Mouse (Mus musculus) midbrain, postnatal 0 days (tissue): ENCODE results near the gene Wnk2. TPM values are rescaled to one million over a fixed set of nuclear protein-coding genes. Genes with fewer than 3 reads are reported as not detected.

Experiments
- ATAC-seq: fragments of 200-750 bp; cut with Nextera tagmentation; 2 replicates; pipeline ENCODE4 v1.8.0; 2017; ENCODE audit warnings: moderate number of reproducible peaks, mild to moderate bottlenecking, moderate TSS enrichment, moderate library complexity; ENCODE audit not compliant: low FRiP score
- DNase-seq: peaks from one replicate; pipeline ENCODE4 v3.0.0-alpha.2; 2015; ENCODE audit warnings: low spot score
- H3K27ac ChIP-seq: fragments of 300-500 bp; sonication (generic); 2 replicates; pipeline ENCODE4 v1.5.1; 2014; ENCODE audit warnings: low read depth, mild to moderate bottlenecking, low read length, mixed read lengths
- H3K27me3 ChIP-seq: fragments of 300-500 bp; sonication (generic); 2 replicates; pipeline ENCODE4 v1.6.1; 2014; ENCODE audit warnings: low read length, control low read depth, mixed read lengths; ENCODE audit not compliant: insufficient read depth
- H3K36me3 ChIP-seq: fragments of 300-500 bp; sonication (generic); 2 replicates; pipeline ENCODE4 v1.6.1; 2014; ENCODE audit warnings: low read length, control low read depth, mixed read lengths; ENCODE audit not compliant: insufficient read depth
- H3K4me1 ChIP-seq: fragments of 300-500 bp; sonication (generic); 2 replicates; pipeline ENCODE4 v1.6.1; 2014; ENCODE audit warnings: mild to moderate bottlenecking, control low read depth, antibody characterized with exemption, low read length, mixed read lengths; ENCODE audit not compliant: insufficient read depth
- H3K4me2 ChIP-seq: fragments of 300-500 bp; sonication (generic); 2 replicates; pipeline ENCODE4 v1.6.1; 2014; ENCODE audit warnings: low read depth, mild to moderate bottlenecking, low read length, mixed read lengths; ENCODE audit not compliant: poor library complexity, severe bottlenecking
- H3K4me3 ChIP-seq: fragments of 300-500 bp; sonication (generic); 2 replicates; pipeline ENCODE4 v1.5.1; 2014; ENCODE audit warnings: low read depth, mild to moderate bottlenecking, low read length, moderate library complexity
- H3K9ac ChIP-seq: fragments of 300-500 bp; sonication (generic); replicated peaks from 2 replicates; pipeline ENCODE4 v1.6.1; 2014; ENCODE audit warnings: mild to moderate bottlenecking, low read length, moderate library complexity, mixed read lengths; ENCODE audit not compliant: poor library complexity, severe bottlenecking
- H3K9me3 ChIP-seq: fragments of 300-500 bp; sonication (generic); 2 replicates; pipeline ENCODE4 v1.6.1; 2016; ENCODE audit warnings: low read length, control low read depth
- CTCF ChIP-seq: IDR thresholded peaks from 2 replicates; pipeline ENCODE4 v1.5.1; 2016; ENCODE audit warnings: antibody characterized with exemption, mild to moderate bottlenecking
- WGBS: fragments of 180-500 bp; shearing (Covaris S2); extraction: QIAGEN DNeasy Blood & Tissue Kit; methylation state at CpG from one replicate; pipeline ENCODE4 v1.1.7; 2014; 5-methylcytosine and 5-hydroxymethylcytosine counted together
- polyA plus RNA-seq: library from polyadenylated mRNA; unstranded; fragments of >200 nt; fragmentation: Nextera tagmentation; extraction: Ambion mirVana; gene quantifications from 2 replicates; pipeline ENCODE4 v1.2.1, GENCODE M21; 2015
- total RNA-seq: library from RNA; depleted of rRNA; stranded (reverse); fragments of >200 nt; gene quantifications from 2 replicates; pipeline ENCODE4 v1.2.3, GENCODE M21; 2014

Wnk2 gene
- total and polyA plus RNA-seq, 2 experiments from 2014 or later = 17.7 to 62.9 TPM

DNA sequence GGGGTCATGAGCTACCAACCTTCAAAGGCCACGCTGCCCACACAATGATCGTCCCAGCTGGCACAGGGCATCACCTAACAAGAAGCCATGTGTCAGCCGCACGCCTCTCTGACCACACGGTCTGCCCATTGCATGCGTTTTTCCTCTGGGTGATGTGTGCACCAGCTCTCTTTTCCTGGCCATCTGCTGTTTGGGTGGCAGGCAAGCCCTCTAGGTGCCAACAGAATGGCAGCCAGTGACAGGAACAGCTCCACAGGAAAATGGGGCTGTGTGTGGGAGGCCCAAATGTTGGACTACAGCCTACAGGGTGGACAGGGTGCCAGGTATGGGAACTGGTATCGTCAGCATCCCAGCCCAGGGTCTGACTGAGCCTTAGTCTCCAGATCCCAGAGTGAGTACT, 24.5 kb upstream of the Wnk2 start:
- peak; percentile 59 for DNase-seq
- 84% methylated on average over 7 of the region's 7 CpGs for WGBS
- Histone ChIP-seq H3K27ac (no peak overlapping the region), H3K4me2 (no peak overlapping the region), H3K9ac (no peak overlapping the region), H3K9me3 (no peaks in the 10 kb centered on the region), H3K27me3 (no peaks in the 10 kb centered on the region), H3K36me3 (no peaks in the 10 kb centered on the region), H3K4me3 (no peak overlapping the region), H3K4me1 (no peaks in the 10 kb centered on the region)
- ATAC-seq = peak; percentile 28; the same call in 1 of the 2 replicates
- no peak for TF ChIP-seq CTCF

DNA sequence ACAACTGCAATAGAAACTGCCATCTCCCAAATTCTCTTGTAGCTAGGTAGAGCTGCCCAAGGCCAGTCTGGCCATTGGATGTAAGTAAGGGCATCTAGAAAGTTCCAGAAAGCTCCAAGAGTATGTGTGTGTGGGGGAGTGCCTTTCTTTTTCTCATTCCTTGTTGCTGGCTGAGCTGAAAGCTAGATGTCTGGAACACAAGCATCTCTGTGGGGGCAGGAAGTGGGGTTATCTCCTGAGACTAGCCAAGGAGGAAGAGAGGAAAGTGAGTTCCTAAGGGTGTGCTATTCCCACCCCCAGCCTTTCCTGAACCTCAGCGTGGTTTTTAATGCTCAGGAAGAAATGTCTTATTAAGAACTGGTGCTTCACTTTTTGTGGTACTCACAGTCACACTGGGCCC, 23.9 kb upstream of the Wnk2 start:
- no peak for DNase-seq
- H3K9ac ChIP-seq = no peak overlapping the region
- no peaks in the 10 kb centered on the region for H3K9me3 ChIP-seq
- no peak overlapping the region for H3K27ac ChIP-seq
- no peaks in the 10 kb centered on the region for H3K36me3 ChIP-seq
- no peak for TF ChIP-seq CTCF
- 69% methylated on average over 1 of the region's 1 CpGs for WGBS
- no peaks in the 10 kb centered on the region for H3K4me1 ChIP-seq
- no peak for ATAC-seq
- no peak overlapping the region for H3K4me2 ChIP-seq
- H3K27me3 ChIP-seq = no peaks in the 10 kb centered on the region
- no peak overlapping the region for H3K4me3 ChIP-seq

DNA sequence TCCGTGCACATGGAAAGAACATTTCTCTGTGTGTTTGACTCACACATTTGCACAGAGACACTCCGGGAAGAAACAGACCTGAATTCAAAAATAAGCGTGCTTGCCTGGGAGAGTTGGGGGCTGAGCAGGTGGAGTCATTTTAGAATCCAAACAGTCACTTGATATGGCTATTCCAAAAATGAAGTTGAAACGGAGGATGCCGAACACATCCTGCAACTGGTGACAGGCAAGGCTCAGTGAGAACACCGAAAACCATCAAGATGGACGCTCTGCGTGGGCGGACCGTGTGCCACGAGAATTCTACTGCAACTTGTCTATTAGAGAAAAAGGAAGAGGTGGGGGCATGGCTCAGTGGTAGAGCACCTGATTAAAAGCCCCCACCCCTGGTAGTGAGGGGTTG, 22.8 kb upstream of the Wnk2 start:
- TF ChIP-seq CTCF = no peak
- no peak overlapping the region for H3K9ac ChIP-seq
- 94% methylated on average over 11 of the region's 11 CpGs for WGBS
- no peak overlapping the region for H3K27ac ChIP-seq
- no peaks in the 10 kb centered on the region for H3K36me3 ChIP-seq
- H3K4me2 ChIP-seq = no peak overlapping the region
- H3K4me3 ChIP-seq = no peak overlapping the region
- H3K9me3 ChIP-seq = no peaks in the 10 kb centered on the region
- DNase-seq (no peak), ATAC-seq (no peak)
- H3K4me1 ChIP-seq = no peaks in the 10 kb centered on the region
- H3K27me3 ChIP-seq = no peaks in the 10 kb centered on the region

DNA sequence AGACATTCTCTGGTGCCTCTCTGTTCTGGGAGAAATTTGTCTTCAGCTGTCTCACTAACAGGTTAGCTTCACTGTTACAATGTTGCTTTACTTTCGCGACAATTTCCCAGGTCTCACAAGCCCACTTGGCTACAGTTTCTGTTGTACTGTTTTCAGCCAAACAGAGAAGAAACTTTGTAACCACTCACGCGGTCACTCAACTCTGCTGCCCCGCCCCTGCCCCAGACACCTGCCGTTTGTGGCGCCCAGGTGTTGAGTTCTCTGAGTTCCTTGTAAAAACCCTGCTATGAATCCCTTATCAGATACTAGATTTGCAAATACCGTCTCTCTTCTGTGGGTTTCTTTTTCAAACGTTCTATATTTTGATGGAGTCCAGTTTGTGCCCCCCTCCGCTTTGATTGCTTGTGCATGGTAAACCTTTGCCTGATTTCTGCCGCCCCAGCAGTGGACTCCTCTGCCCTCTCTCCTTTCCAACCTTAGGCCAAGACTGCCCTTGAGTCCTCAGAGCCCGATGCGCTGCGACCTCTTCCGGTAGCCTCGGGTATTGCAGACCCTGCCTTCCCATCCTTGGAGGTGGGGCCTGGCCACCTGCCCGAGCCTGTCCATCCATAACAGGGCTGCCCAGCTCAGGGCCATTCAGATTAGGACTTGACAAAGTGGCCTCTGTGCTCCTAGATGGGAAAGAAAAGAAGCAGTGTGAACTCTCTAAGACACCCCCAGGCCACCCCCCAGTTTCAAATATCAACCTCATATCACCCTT, 21.8 kb upstream of the Wnk2 start:
- no peaks in the 10 kb centered on the region for H3K9me3 ChIP-seq
- 25% methylated on average over 17 of the region's 17 CpGs for WGBS
- H3K9ac ChIP-seq = no peak overlapping the region
- DNase-seq (peak; percentile 91), ATAC-seq (peak; percentile 55; the same call in 1 of the 2 replicates)
- H3K4me2 ChIP-seq = no peak overlapping the region
- H3K27me3 ChIP-seq = no peaks in the 10 kb centered on the region
- H3K27ac ChIP-seq = no peak overlapping the region
- no peaks in the 10 kb centered on the region for H3K36me3 ChIP-seq
- peak; percentile 95 for TF ChIP-seq CTCF
- H3K4me1 ChIP-seq = no peaks in the 10 kb centered on the region
- no peak overlapping the region for H3K4me3 ChIP-seq

DNA sequence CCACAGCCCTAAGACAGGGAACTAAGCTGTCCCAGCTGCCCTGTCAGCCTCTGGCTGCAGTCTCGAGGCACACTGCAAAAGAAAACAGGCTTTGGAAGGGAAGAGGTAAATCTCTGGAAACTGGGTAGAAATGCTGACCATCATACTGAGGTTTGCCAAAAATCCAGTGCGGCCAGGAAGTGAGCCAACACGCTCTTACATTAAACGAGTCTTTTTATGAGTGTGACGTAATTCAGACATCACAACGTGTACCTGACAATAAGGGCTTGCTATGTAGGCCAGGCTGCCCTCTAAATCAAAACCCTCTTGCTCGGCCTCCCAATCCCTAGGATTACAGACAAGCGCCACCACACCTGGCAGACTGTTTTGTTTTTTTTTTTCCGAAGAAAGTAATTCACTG, 19.3 kb upstream of the Wnk2 start:
- Histone ChIP-seq H3K4me3 (no peak overlapping the region), H3K27ac (no peak overlapping the region), H3K4me1 (no peaks in the 10 kb centered on the region), H3K4me2 (no peak overlapping the region), H3K9me3 (no peaks in the 10 kb centered on the region), H3K36me3 (no peaks in the 10 kb centered on the region), H3K27me3 (no peaks in the 10 kb centered on the region), H3K9ac (no peak overlapping the region)
- DNase-seq (no peak), ATAC-seq (no peak)
- WGBS = 76% methylated on average over 9 of the region's 9 CpGs
- no peak for TF ChIP-seq CTCF

DNA sequence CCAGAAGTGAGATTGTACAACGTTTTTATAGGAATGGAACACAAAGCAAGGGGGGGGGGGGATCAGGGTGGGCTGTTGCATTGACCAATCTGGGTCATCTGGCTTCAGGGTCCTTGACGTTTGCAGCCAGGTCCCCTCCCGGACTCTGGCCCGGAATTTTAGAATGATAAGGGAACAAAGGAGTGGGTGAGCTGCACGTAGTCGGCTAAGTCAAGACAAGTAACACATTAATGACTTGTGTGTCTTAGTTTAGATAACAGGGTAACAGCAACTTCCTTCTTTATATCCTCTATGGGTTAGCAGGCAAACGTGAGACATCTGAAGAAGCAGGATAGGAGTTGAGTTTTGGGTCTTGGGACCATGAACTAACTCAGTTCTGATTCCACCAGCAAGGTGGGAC, 15.8 kb upstream of the Wnk2 start:
- WGBS = 84% methylated on average over 7 of the region's 7 CpGs
- ATAC-seq (no peak), DNase-seq (no peak)
- Histone ChIP-seq H3K27me3 (no peaks in the 10 kb centered on the region), H3K9me3 (no peaks in the 10 kb centered on the region), H3K4me1 (no peaks in the 10 kb centered on the region), H3K36me3 (no peaks in the 10 kb centered on the region), H3K27ac (no peak overlapping the region), H3K9ac (no peak overlapping the region), H3K4me2 (no peak overlapping the region), H3K4me3 (no peak overlapping the region)
- no peak for TF ChIP-seq CTCF
